Mouse (Mus musculus): ENCODE data around the gene Igfbp5.

DNA sequence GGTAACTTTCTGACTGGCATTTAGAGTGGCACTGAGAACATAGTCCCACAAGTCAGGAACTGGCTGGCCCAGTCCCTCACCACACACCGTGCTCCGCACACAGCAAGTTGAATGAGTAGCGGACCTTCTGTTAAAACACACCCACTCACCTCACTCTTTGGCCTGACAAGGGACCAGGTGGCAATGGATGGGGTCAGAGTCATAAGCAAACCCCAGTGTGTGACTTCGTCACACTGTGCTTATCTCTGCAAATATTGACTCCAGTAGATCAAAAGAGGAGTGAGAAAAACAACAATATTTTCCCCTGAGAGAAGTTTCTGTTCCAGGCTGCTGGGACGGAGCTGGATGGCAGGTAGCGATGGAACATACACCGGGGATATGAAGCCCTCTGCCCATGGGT lies 65.4 kb downstream of the Igfbp5 start:
- TF ChIP-seq CTCF (IDR thresholded peaks at IDR 0.05; ENCODE audit: low read depth, low read length) (no peak), POLR2A (IDR thresholded peaks at IDR 0.05; ENCODE audit: insufficient read depth, low read length) (no peak)
